Mouse (Mus musculus) 3134 (cell line): ENCODE results near the gene Zfp451.

Source experiments
- DNase-seq: peaks from one replicate; pipeline ENCODE4 v3.0.0-alpha.2; 2011; ENCODE audit warnings: low spot score; ENCODE audit not compliant: insufficient read length; ENCODE audit errors: extremely low read depth

The Zfp451 gene

DNA sequence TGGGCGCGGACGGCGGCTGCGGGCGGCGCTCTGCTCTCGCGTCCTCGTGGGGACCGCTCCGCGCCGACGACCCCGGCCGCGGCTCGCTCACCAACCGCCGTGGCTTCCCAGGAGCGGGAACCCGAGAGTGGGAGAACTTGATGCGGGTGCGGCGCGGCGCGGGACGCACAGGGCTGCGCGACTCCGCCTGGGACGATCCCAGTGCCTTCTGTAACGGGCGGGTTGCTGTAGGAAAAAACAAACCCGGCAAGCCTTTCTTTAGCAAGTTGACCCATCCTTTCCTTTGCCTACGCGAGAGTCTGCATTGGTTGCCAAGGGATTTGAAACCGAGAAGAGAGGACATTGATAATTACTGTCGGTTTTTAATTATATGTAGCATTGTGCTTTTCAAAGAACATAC lies 94.2 kb downstream of the Zfp451 start:
- no peak for DNase-seq

DNA sequence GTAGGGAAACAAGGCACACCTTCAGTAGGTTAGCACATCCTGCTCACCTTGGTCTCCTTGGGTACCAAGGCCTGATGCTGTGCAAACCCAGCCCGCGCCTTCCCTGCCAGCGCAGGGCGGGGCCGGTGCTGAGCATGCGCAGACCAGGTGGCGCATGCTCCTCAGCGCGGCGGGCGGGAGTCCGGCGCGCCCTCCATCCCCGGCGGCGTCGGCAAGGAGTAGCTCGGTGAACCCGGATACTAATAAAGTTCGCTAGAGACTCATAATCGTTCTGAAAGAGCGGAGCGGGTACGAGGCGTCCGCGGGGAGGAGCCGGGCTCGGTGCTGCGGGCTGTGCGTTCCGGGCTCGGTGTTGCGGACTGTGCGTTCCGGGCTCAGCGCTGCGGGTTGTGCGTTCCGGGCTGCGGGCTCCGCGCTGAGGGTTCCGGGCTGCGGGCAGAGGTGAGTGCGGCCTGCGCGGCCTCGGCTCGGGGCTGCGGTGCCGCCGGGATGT lies 94.6 kb downstream of the Zfp451 start, which contains the start of gene Rab23:
TSS of gene Rab23 (plus strand) at position 155 of the 493 bp plus-strand sequence.
- DNase-seq: peak; percentile 90

- peak; percentile 50 for DNase-seq
These were observed 96.8 kb downstream of the Zfp451 start for GRCm38 (mm10) chr1:33717636-33718035.

- DNase-seq: no peak
These were observed 99.6 kb downstream of the Zfp451 start for GRCm38 (mm10) chr1:33714796-33715195.

- DNase-seq: peak; percentile 54
These were observed 102.4 kb downstream of the Zfp451 start for GRCm38 (mm10) chr1:33712026-33712425.
